Mouse (Mus musculus) hindbrain, embryonic 16.5 days (tissue): ENCODE data around the gene Spag16. TPM values are rescaled to one million over a fixed set of nuclear protein-coding genes. Genes with fewer than 3 reads are reported as not detected.
"Not testable (repeated sequence)": the region's sequence is repeated elsewhere in the genome, so short reads cannot be mapped to it uniquely, and the experiment has no call there.

Experiments
- ATAC-seq: fragments of 200-750 bp; cut with Nextera tagmentation; 2 replicates; pipeline ENCODE4 v1.8.0; 2017; ENCODE audit warnings: moderate TSS enrichment, moderate library complexity
- H3K27ac ChIP-seq: fragments of 300-500 bp; sonication (generic); 2 replicates; pipeline ENCODE4 v1.5.1; 2014; ENCODE audit warnings: low read depth, mild to moderate bottlenecking, control low read depth, low read length, moderate library complexity
- H3K27me3 ChIP-seq: fragments of 300-500 bp; sonication (generic); replicated peaks from 2 replicates; pipeline ENCODE4 v1.6.1; 2014; ENCODE audit warnings: low read length; ENCODE audit not compliant: control insufficient read depth, insufficient read depth
- H3K36me3 ChIP-seq: fragments of 300-500 bp; sonication (generic); 2 replicates; pipeline ENCODE4 v1.6.1; 2014; ENCODE audit warnings: mild to moderate bottlenecking, low read length, moderate library complexity, mixed read lengths; ENCODE audit not compliant: control insufficient read depth, insufficient read depth
- H3K4me1 ChIP-seq: fragments of 300-500 bp; sonication (generic); 2 replicates; pipeline ENCODE4 v1.6.1; 2014; ENCODE audit warnings: low read depth, low read length; ENCODE audit not compliant: control insufficient read depth, insufficient read depth
- H3K4me2 ChIP-seq: fragments of 300-500 bp; sonication (generic); 2 replicates; pipeline ENCODE4 v1.6.1; 2014; ENCODE audit warnings: mild to moderate bottlenecking, low read length, control low read depth, moderate library complexity
- H3K4me3 ChIP-seq: fragments of 300-500 bp; sonication (generic); 2 replicates; pipeline ENCODE4 v1.5.1; 2014; ENCODE audit warnings: mild to moderate bottlenecking, low read length, control low read depth, moderate library complexity
- H3K9ac ChIP-seq: fragments of 300-500 bp; sonication (generic); 2 replicates; pipeline ENCODE4 v1.6.1; 2014; ENCODE audit warnings: low read depth, mild to moderate bottlenecking, control low read depth, low read length, moderate library complexity
- H3K9me3 ChIP-seq: fragments of 300-500 bp; sonication (generic); 2 replicates; pipeline ENCODE4 v1.6.1; 2014; ENCODE audit warnings: mild to moderate bottlenecking, low read length, moderate library complexity; ENCODE audit not compliant: control insufficient read depth
- WGBS: fragments of 180-500 bp; shearing (Covaris S2); extraction: QIAGEN DNeasy Blood & Tissue Kit; methylation state at CpG from one replicate; pipeline ENCODE4 v1.1.7; 2014; 5-methylcytosine and 5-hydroxymethylcytosine counted together
- polyA plus RNA-seq: library from polyadenylated mRNA; unstranded; fragments of >200 nt; fragmentation: Nextera tagmentation; extraction: Ambion mirVana; gene quantifications from 2 replicates; pipeline ENCODE4 v1.2.1, GENCODE M21; 2015

The Spag16 gene
- polyA plus RNA-seq, 1 experiment from 2014 or later = 2.9 TPM

- Histone ChIP-seq H3K27me3 (no peaks in the 10 kb centered on the region), H3K4me3 (no peak overlapping the region), H3K4me1 (peaks cover 2% of the 10 kb centered on the region; the same call in 1 of the 2 replicates), H3K9ac (no peak overlapping the region), H3K9me3 (no peaks in the 10 kb centered on the region), H3K4me2 (no peak overlapping the region), H3K27ac (no peak overlapping the region), H3K36me3 (no peaks in the 10 kb centered on the region)
- no peak for ATAC-seq
- 90% methylated on average over 7 of the region's 7 CpGs for WGBS
Measured at GRCm38 (mm10) chr1:69828872-69829479, 2.2 kb downstream of the Spag16 start.

GRCm38 (mm10) chr1:69830586-69830985 lies 3.8 kb downstream of the Spag16 start:
- no peak overlapping the region for H3K4me3 ChIP-seq
- H3K9me3 ChIP-seq = no peaks in the 10 kb centered on the region
- no peak overlapping the region for H3K4me2 ChIP-seq
- no peak for ATAC-seq
- 93% methylated on average over 1 of the region's 1 CpGs for WGBS
- H3K27me3 ChIP-seq = no peaks in the 10 kb centered on the region
- no peak overlapping the region for H3K27ac ChIP-seq
- H3K4me1 ChIP-seq = peaks cover 2% of the 10 kb centered on the region; the same call in 1 of the 2 replicates
- H3K36me3 ChIP-seq = no peaks in the 10 kb centered on the region
- H3K9ac ChIP-seq = no peak overlapping the region

- Histone ChIP-seq H3K27me3 (no peaks in the 10 kb centered on the region), H3K9me3 (no peaks in the 10 kb centered on the region), H3K9ac (no peak overlapping the region), H3K36me3 (no peaks in the 10 kb centered on the region), H3K4me2 (no peak overlapping the region), H3K4me3 (no peak overlapping the region), H3K4me1 (peaks cover 2% of the 10 kb centered on the region; the same call in 1 of the 2 replicates), H3K27ac (no peak overlapping the region)
- WGBS = 95% methylated on average over 2 of the region's 2 CpGs
- no peak for ATAC-seq
Measured at GRCm38 (mm10) chr1:69831002-69831401, 4.2 kb downstream of the Spag16 start.

- not testable (repeated sequence) for ATAC-seq, H3K4me2 ChIP-seq, H3K4me1 ChIP-seq, H3K27ac ChIP-seq, H3K9ac ChIP-seq, H3K4me3 ChIP-seq, H3K27me3 ChIP-seq, H3K9me3 ChIP-seq, H3K36me3 ChIP-seq
- WGBS = 76% methylated on average over 4 of the region's 4 CpGs
Measured at GRCm38 (mm10) chr1:69833476-69833875, 6.7 kb downstream of the Spag16 start.

GRCm38 (mm10) chr1:69853436-69853835 lies 26.7 kb downstream of the Spag16 start:
- WGBS = 62% methylated on average over 7 of the region's 7 CpGs
- no peak; the same call in 1 of the 2 replicates for ATAC-seq

GRCm38 (mm10) chr1:69867776-69868175 lies 41.0 kb downstream of the Spag16 start:
- WGBS = 51% methylated on average over 4 of the region's 4 CpGs
- Histone ChIP-seq H3K9ac (no peak overlapping the region), H3K4me3 (no peak overlapping the region), H3K4me1 (no peaks in the 10 kb centered on the region), H3K27ac (no peak overlapping the region), H3K9me3 (no peaks in the 10 kb centered on the region), H3K36me3 (no peaks in the 10 kb centered on the region), H3K4me2 (no peak overlapping the region), H3K27me3 (no peaks in the 10 kb centered on the region)
- ATAC-seq = no peak

More at GRCm38 (mm10) chr1:69853436-69853835, 26.7 kb downstream of the Spag16 start:
- no peaks in the 10 kb centered on the region for H3K9me3 ChIP-seq
- H3K27ac ChIP-seq = no peak overlapping the region
- no peak overlapping the region for H3K4me2 ChIP-seq
- H3K27me3 ChIP-seq = no peaks in the 10 kb centered on the region
- no peak overlapping the region for H3K9ac ChIP-seq
- no peaks in the 10 kb centered on the region for H3K4me1 ChIP-seq
- H3K36me3 ChIP-seq = no peaks in the 10 kb centered on the region
- H3K4me3 ChIP-seq = no peak overlapping the region

- 40% methylated on average over 3 of the region's 3 CpGs for WGBS
- ATAC-seq = no peak
Measured at GRCm38 (mm10) chr1:69956606-69957005, 129.8 kb downstream of the Spag16 start.

GRCm38 (mm10) chr1:69996874-69997273 lies 170.1 kb downstream of the Spag16 start:
- H3K4me3 ChIP-seq = no peak overlapping the region
- H3K9me3 ChIP-seq = no peaks in the 10 kb centered on the region
- H3K36me3 ChIP-seq = no peaks in the 10 kb centered on the region
- no peak overlapping the region for H3K27ac ChIP-seq
- ATAC-seq = no peak
- H3K9ac ChIP-seq = no peak overlapping the region
- H3K27me3 ChIP-seq = no peaks in the 10 kb centered on the region
- no peak overlapping the region for H3K4me2 ChIP-seq
- H3K4me1 ChIP-seq = no peaks in the 10 kb centered on the region

More at GRCm38 (mm10) chr1:69956606-69957005, 129.8 kb downstream of the Spag16 start:
- no peaks in the 10 kb centered on the region for H3K9me3 ChIP-seq
- no peak overlapping the region for H3K4me2 ChIP-seq
- no peaks in the 10 kb centered on the region for H3K36me3 ChIP-seq
- no peaks in the 10 kb centered on the region for H3K4me1 ChIP-seq
- H3K27me3 ChIP-seq = no peaks in the 10 kb centered on the region
- no peak overlapping the region for H3K27ac ChIP-seq
- H3K4me3 ChIP-seq = no peak overlapping the region
- H3K9ac ChIP-seq = no peak overlapping the region

GRCm38 (mm10) chr1:70012991-70013390 lies 186.2 kb downstream of the Spag16 start:
- Histone ChIP-seq H3K4me2 (no peak overlapping the region), H3K36me3 (no peaks in the 10 kb centered on the region), H3K27me3 (no peaks in the 10 kb centered on the region), H3K4me1 (no peaks in the 10 kb centered on the region), H3K4me3 (no peak overlapping the region), H3K9me3 (no peaks in the 10 kb centered on the region), H3K9ac (no peak overlapping the region), H3K27ac (no peak overlapping the region)
- 89% methylated on average over 3 of the region's 3 CpGs for WGBS
- no peak for ATAC-seq
